Mouse (Mus musculus) kidney, embryonic 15.5 days (tissue): ENCODE results near the gene B4galnt3. TPM values are rescaled to one million over a fixed set of nuclear protein-coding genes. Genes with fewer than 3 reads are reported as not detected.

Experiments
- ATAC-seq: fragments of 200-750 bp; cut with Nextera tagmentation; replicated peaks from 2 replicates; pipeline ENCODE4 v1.8.0; 2017; ENCODE audit warnings: moderate TSS enrichment; ENCODE audit not compliant: low FRiP score
- H3K27ac ChIP-seq: fragments of 300-500 bp; sonication (generic); 2 replicates; pipeline ENCODE4 v1.5.1; 2015; ENCODE audit warnings: mild to moderate bottlenecking, inconsistent platforms
- H3K27me3 ChIP-seq: fragments of 300-500 bp; sonication (generic); 2 replicates; pipeline ENCODE4 v1.6.1; 2015; ENCODE audit warnings: inconsistent platforms
- H3K36me3 ChIP-seq: fragments of 300-500 bp; sonication (generic); 2 replicates; pipeline ENCODE4 v1.6.1; 2015; ENCODE audit warnings: inconsistent platforms
- H3K4me1 ChIP-seq: fragments of 300-500 bp; sonication (generic); 2 replicates; pipeline ENCODE4 v1.6.1; 2015; ENCODE audit warnings: inconsistent platforms
- H3K4me2 ChIP-seq: fragments of 300-500 bp; sonication (generic); 2 replicates; pipeline ENCODE4 v1.6.1; 2015; ENCODE audit warnings: moderate library complexity, mild to moderate bottlenecking, inconsistent platforms
- H3K4me3 ChIP-seq: fragments of 300-500 bp; sonication (generic); replicated peaks from 2 replicates; pipeline ENCODE4 v1.5.1; 2015; ENCODE audit warnings: mild to moderate bottlenecking, inconsistent platforms
- H3K9ac ChIP-seq: fragments of 300-500 bp; sonication (generic); 2 replicates; pipeline ENCODE4 v1.6.1; 2015; ENCODE audit warnings: mild to moderate bottlenecking, inconsistent platforms
- H3K9me3 ChIP-seq: fragments of 300-500 bp; sonication (generic); replicated peaks from 2 replicates; pipeline ENCODE4 v1.6.1; 2016; ENCODE audit warnings: inconsistent platforms
- WGBS: fragments of 180-500 bp; shearing (Covaris S2); methylation state at CpG from one replicate; pipeline ENCODE4 v1.1.7; 2015; ENCODE audit warnings: mixed read lengths; 5-methylcytosine and 5-hydroxymethylcytosine counted together
- polyA plus RNA-seq: library from polyadenylated mRNA; unstranded; fragments of >200 nt; fragmentation: Nextera tagmentation; extraction: Ambion mirVana; gene quantifications from 2 replicates; pipeline ENCODE4 v1.2.1, GENCODE M21; 2015

Gene B4galnt3
- polyA plus RNA-seq, 1 experiment from 2014 or later = 2.2 TPM

GRCm38 (mm10) chr6:120157479-120157878 is 136.9 kb downstream of the B4galnt3 start:
- H3K9me3 ChIP-seq = no peaks in the 10 kb centered on the region
- H3K4me1 ChIP-seq = peaks cover 12% of the 10 kb centered on the region
- H3K4me3 ChIP-seq = no peak overlapping the region
- H3K9ac ChIP-seq = no peak overlapping the region
- whole genome bisulfite sequencing = 70% methylated on average over 6 of the region's 6 CpGs
- no peaks in the 10 kb centered on the region for H3K27me3 ChIP-seq
- no peaks in the 10 kb centered on the region for H3K36me3 ChIP-seq
- H3K4me2 ChIP-seq = no peak overlapping the region
- ATAC-seq = no peak
- H3K27ac ChIP-seq = no peak overlapping the region

GRCm38 (mm10) chr6:120155510-120155909 is 138.8 kb downstream of the B4galnt3 start:
- Histone ChIP-seq H3K9me3 (no peaks in the 10 kb centered on the region), H3K36me3 (no peaks in the 10 kb centered on the region), H3K9ac (no peak overlapping the region), H3K4me3 (no peak overlapping the region), H3K4me2 (no peak overlapping the region), H3K4me1 (peaks cover 12% of the 10 kb centered on the region), H3K27me3 (no peaks in the 10 kb centered on the region), H3K27ac (no peak overlapping the region)
- ATAC-seq = no peak
- 82% methylated on average over 4 of the region's 4 CpGs for WGBS

- no peaks in the 10 kb centered on the region for H3K36me3 ChIP-seq
- H3K4me1 ChIP-seq = peaks cover 11% of the 10 kb centered on the region
- ATAC-seq = no peak
- no peak overlapping the region for H3K9ac ChIP-seq
- 72% methylated on average over 5 of the region's 5 CpGs for WGBS
- no peak overlapping the region for H3K4me3 ChIP-seq
- no peaks in the 10 kb centered on the region for H3K9me3 ChIP-seq
- H3K4me2 ChIP-seq = no peak overlapping the region
- H3K27ac ChIP-seq = no peak overlapping the region
- no peaks in the 10 kb centered on the region for H3K27me3 ChIP-seq
Measured at GRCm38 (mm10) chr6:120154526-120155309, 139.6 kb downstream of the B4galnt3 start.

Other genes with a start within 250 kb of the B4galnt3 start
- not detected in 2 replicates for gene Ninj2, start 201.2 kb downstream of the B4galnt3 start, polyA plus RNA-seq
- gene D330020A13Rik, start 195 bp downstream of the B4galnt3 start, polyA plus RNA-seq = 0.52 and 0.81 TPM in 2 replicates
- 47.6 and 50.3 TPM in 2 replicates for gene Kdm5a, start 69.6 kb upstream of the B4galnt3 start, polyA plus RNA-seq
- 28.0 TPM in 2 replicates for gene Ccdc77, start 69.8 kb upstream of the B4galnt3 start, polyA plus RNA-seq
- 4.4 and 5.4 TPM in 2 replicates for gene Il17ra, start 168.7 kb upstream of the B4galnt3 start, polyA plus RNA-seq
- gene Tmem121b, start 199.2 kb upstream of the B4galnt3 start, polyA plus RNA-seq = 0.06 and 0.13 TPM in 2 replicates
- 19.4 and 19.8 TPM in 2 replicates for gene Hdhd5, start 236.8 kb upstream of the B4galnt3 start, polyA plus RNA-seq